Mouse (Mus musculus) myocyte (in vitro differentiated cells): Measurements from ENCODE around the gene Nfkbie. TPM values are rescaled to one million over a fixed set of nuclear protein-coding genes. Genes with fewer than 3 reads are reported as not detected.

Experiments used
- H3K27me3 ChIP-seq: one replicate; pipeline ENCODE4 v1.6.1; 2011; ENCODE audit not compliant: control insufficient read depth, insufficient read depth, insufficient read length
- H3K36me3 ChIP-seq: one replicate; pipeline ENCODE4 v1.6.1; 2011; ENCODE audit not compliant: control insufficient read depth, insufficient read depth
- H3K4me2 ChIP-seq: one replicate; pipeline ENCODE4 v1.6.1; 2011; ENCODE audit warnings: low read depth, control low read depth
- H3K4me3 ChIP-seq: one replicate; pipeline ENCODE4 v1.5.1; 2011; ENCODE audit warnings: mild to moderate bottlenecking, control low read depth, moderate library complexity
- H3K79me2 ChIP-seq: one replicate; pipeline ENCODE4 v1.6.1; 2011; ENCODE audit not compliant: control insufficient read depth, insufficient read depth
- H3ac ChIP-seq: one replicate; pipeline ENCODE4 v1.6.1; 2011; ENCODE audit not compliant: control insufficient read depth, insufficient read length
- CEBPB ChIP-seq: IDR thresholded peaks from 2 replicates; pipeline ENCODE4 v1.6.1; 2011; ENCODE audit warnings: mild to moderate bottlenecking, moderate library complexity; ENCODE audit not compliant: poor library complexity, insufficient read depth, severe bottlenecking
- E2F4 ChIP-seq: IDR thresholded peaks from one replicate; pipeline ENCODE4 v1.6.1; 2011; ENCODE audit warnings: mild to moderate bottlenecking, control low read depth, moderate library complexity; ENCODE audit not compliant: insufficient read depth
- MAX ChIP-seq: IDR thresholded peaks from one replicate; pipeline ENCODE4 v1.6.1; 2011; ENCODE audit warnings: low read depth, mild to moderate bottlenecking, control low read depth
- MYOD1 ChIP-seq, 3 experiments: IDR thresholded peaks; one replicate each; pipeline ENCODE4 v1.6.1; 2011; ENCODE audit warnings: control low read depth in 2 of 3, low read depth in 2 of 3, mild to moderate bottlenecking in 2 of 3, moderate library complexity in 1 of 3; ENCODE audit not compliant: insufficient read length in 2 of 3, control insufficient read depth in 1 of 3
- MYOG ChIP-seq, 3 experiments: IDR thresholded peaks; one replicate each; pipeline ENCODE4 v1.6.1; 2011; ENCODE audit warnings: control low read depth in 2 of 3, low read depth in 2 of 3, mild to moderate bottlenecking in 2 of 3; ENCODE audit not compliant: insufficient read length in 2 of 3, control insufficient read depth in 1 of 3, insufficient read depth in 1 of 3
- POLR2A ChIP-seq: IDR thresholded peaks from one replicate; pipeline ENCODE4 v1.6.1; 2011; ENCODE audit warnings: low read depth, mild to moderate bottlenecking, control low read depth, moderate library complexity; ENCODE audit not compliant: insufficient read length
- POLR2AphosphoS2 ChIP-seq: IDR thresholded peaks from one replicate; pipeline ENCODE4 v1.6.1; 2011; ENCODE audit warnings: low read depth, control low read depth; ENCODE audit not compliant: insufficient read length
- REST ChIP-seq: IDR thresholded peaks from one replicate; pipeline ENCODE4 v1.6.1; 2011; ENCODE audit warnings: mild to moderate bottlenecking, control low read depth, moderate library complexity; ENCODE audit not compliant: insufficient read depth, insufficient read length
- SRF ChIP-seq: IDR thresholded peaks from one replicate; pipeline ENCODE4 v1.6.1; 2011; ENCODE audit warnings: low read depth; ENCODE audit not compliant: control insufficient read depth, insufficient read length
- TCF12 ChIP-seq: IDR thresholded peaks from one replicate; pipeline ENCODE4 v1.6.1; 2011; ENCODE audit warnings: mild to moderate bottlenecking, control low read depth; ENCODE audit not compliant: poor library complexity, insufficient read depth, severe bottlenecking
- TCF3 ChIP-seq: IDR thresholded peaks from one replicate; pipeline ENCODE4 v1.6.1; 2011; ENCODE audit warnings: low read depth, control low read depth; ENCODE audit not compliant: insufficient read length
- USF1 ChIP-seq: IDR thresholded peaks from one replicate; pipeline ENCODE4 v1.6.1; 2011; ENCODE audit warnings: low read depth, mild to moderate bottlenecking, control low read depth, moderate library complexity
- polyA plus RNA-seq: library from polyadenylated mRNA; unstranded; fragments of >200 nt; fragmentation: generic; extraction: Trizol; gene quantifications from one replicate; pipeline ENCODE4 v1.2.1, GENCODE M21; 2012; ENCODE audit warnings: missing spikeins

The Nfkbie gene
- polyA plus RNA-seq, 1 experiment: 7.3 TPM

GRCm38 (mm10) chr17:45518766-45519475 lies 36.6 kb upstream of the Nfkbie start:
- Histone ChIP-seq H3K4me2 (no peak overlapping the region), H3K79me2 (no peaks in the 10 kb centered on the region), H3K4me3 (no peak overlapping the region), H3ac (no peak overlapping the region), H3K36me3 (no peaks in the 10 kb centered on the region), H3K27me3 (peaks cover 15% of the 10 kb centered on the region)
- TF ChIP-seq MYOD1 (IDR thresholded peaks at IDR 0.05; ENCODE audit: control insufficient read depth in 1 of 3, insufficient read length in 2 of 3, low read depth in 2 of 3): no peak
- no peak for TF ChIP-seq USF1

- Histone ChIP-seq H3K27me3 (peaks cover 27% of the 10 kb centered on the region), H3K4me3 (no peak overlapping the region), H3ac (no peak overlapping the region), H3K4me2 (no peak overlapping the region), H3K79me2 (no peaks in the 10 kb centered on the region), H3K36me3 (no peaks in the 10 kb centered on the region)
- no peak for TF ChIP-seq USF1
- no peak for TF ChIP-seq MYOG (IDR thresholded peaks at IDR 0.05; ENCODE audit: control insufficient read depth in 1 of 3, insufficient read depth in 1 of 3, insufficient read length in 2 of 3, low read depth in 2 of 3)
- TF ChIP-seq REST: no peak
- TF ChIP-seq E2F4: no peak
- TF ChIP-seq SRF: no peak
- TF ChIP-seq TCF3: no peak
- no peak for TF ChIP-seq POLR2A
- no peak for TF ChIP-seq CEBPB
These were observed 35.4 kb upstream of the Nfkbie start for GRCm38 (mm10) chr17:45520136-45520535.

- Histone ChIP-seq H3K36me3 (no peaks in the 10 kb centered on the region), H3K4me2 (no peak within 1 kb of the TSS), H3K4me3 (no peak within 1 kb of the TSS), H3ac (no peak within 1 kb of the TSS), H3K27me3 (peaks cover 37% of the 10 kb centered on the region), H3K79me2 (no peaks in the 10 kb centered on the region)
- no peak for TF ChIP-seq SRF
- no peak for TF ChIP-seq TCF12
- TF ChIP-seq USF1: no peak
- no peak for TF ChIP-seq MYOD1 (IDR thresholded peaks at IDR 0.05; ENCODE audit: control insufficient read depth in 1 of 3, insufficient read length in 2 of 3, low read depth in 2 of 3)
- no peak for TF ChIP-seq MAX
- no peak for TF ChIP-seq POLR2A
- no peak for TF ChIP-seq TCF3
- no peak for TF ChIP-seq REST
- TF ChIP-seq E2F4: no peak
- TF ChIP-seq CEBPB: no peak
- no peak for TF ChIP-seq MYOG (IDR thresholded peaks at IDR 0.05; ENCODE audit: control insufficient read depth in 1 of 3, insufficient read depth in 1 of 3, insufficient read length in 2 of 3, low read depth in 2 of 3)
- no peak for TF ChIP-seq POLR2AphosphoS2
These were observed 32.2 kb upstream of the Nfkbie start, which contains the start of gene Tcte1 for GRCm38 (mm10) chr17:45523263-45523662. Tcte1 (plus strand) TSS chr17:45523434.

GRCm38 (mm10) chr17:45524961-45525360 lies 30.5 kb upstream of the Nfkbie start:
- peaks cover 45% of the 10 kb centered on the region for H3K27me3 ChIP-seq
- no peak overlapping the region for H3K4me3 ChIP-seq
- H3K36me3 ChIP-seq: no peaks in the 10 kb centered on the region
- H3K4me2 ChIP-seq: no peak overlapping the region
- no peaks in the 10 kb centered on the region for H3K79me2 ChIP-seq
- TF ChIP-seq TCF12: no peak
- TF ChIP-seq MYOG (IDR thresholded peaks at IDR 0.05; ENCODE audit: control insufficient read depth in 1 of 3, insufficient read depth in 1 of 3, insufficient read length in 2 of 3, low read depth in 2 of 3): no peak
- TF ChIP-seq REST: no peak
- TF ChIP-seq MYOD1 (IDR thresholded peaks at IDR 0.05; ENCODE audit: control insufficient read depth in 1 of 3, insufficient read length in 2 of 3, low read depth in 2 of 3): no peak
- TF ChIP-seq MAX: no peak
- TF ChIP-seq POLR2A: no peak
- TF ChIP-seq TCF3: no peak
- no peak for TF ChIP-seq USF1
- H3ac ChIP-seq: no peak overlapping the region

- Histone ChIP-seq H3K4me3 (no peak overlapping the region), H3ac (no peak overlapping the region), H3K79me2 (no peaks in the 10 kb centered on the region), H3K27me3 (peaks cover 53% of the 10 kb centered on the region), H3K36me3 (no peaks in the 10 kb centered on the region), H3K4me2 (no peak overlapping the region)
- TF ChIP-seq USF1 (no peak), POLR2A (no peak), REST (no peak)
These were observed 28.9 kb upstream of the Nfkbie start for GRCm38 (mm10) chr17:45526571-45526970.
